Mouse (Mus musculus) thymus, adult 2 months (tissue): Measurements from ENCODE around the gene Map2k2.

Experiments
- CTCF ChIP-seq: fragments of 200-500 bp; IDR thresholded peaks from 2 replicates; pipeline ENCODE4 v1.5.1; 2012; ENCODE audit warnings: mild to moderate bottlenecking, control low read depth, low read length, moderate library complexity, borderline replicate concordance; ENCODE audit not compliant: control insufficient read depth, poor library complexity, insufficient read depth; ENCODE audit errors: extremely low read depth
- POLR2A ChIP-seq: fragments of 200-500 bp; IDR thresholded peaks from 2 replicates; pipeline ENCODE4 v1.6.1; 2012; ENCODE audit warnings: mild to moderate bottlenecking, low read length, control low read depth, moderate library complexity; ENCODE audit not compliant: control insufficient read depth, poor library complexity, insufficient read depth; ENCODE audit errors: extremely low read depth

GRCm38 (mm10) chr10:81145307-81145706 lies 39.6 kb downstream of the Map2k2 start:
- TF ChIP-seq POLR2A (no peak), CTCF (no peak)
